Mouse (Mus musculus) brown adipose tissue, adult 24 weeks (tissue): ENCODE data around the gene Lrrc36. TPM values are rescaled to one million over a fixed set of nuclear protein-coding genes. Genes with fewer than 3 reads are reported as not detected.

Source experiments
- H3K27ac ChIP-seq: fragments of 200-500 bp; replicated peaks from 2 replicates; pipeline ENCODE4 v1.5.1; 2012; ENCODE audit warnings: low read depth, mild to moderate bottlenecking, low read length
- H3K4me1 ChIP-seq: fragments of 200-500 bp; 2 replicates; pipeline ENCODE4 v1.6.1; 2012; ENCODE audit warnings: low read length, mixed read lengths; ENCODE audit not compliant: control insufficient read depth, insufficient read depth, insufficient read length
- H3K4me3 ChIP-seq: fragments of 200-500 bp; 2 replicates; pipeline ENCODE4 v1.5.1; 2012; ENCODE audit warnings: low read depth, mild to moderate bottlenecking, low read length, moderate library complexity; ENCODE audit not compliant: insufficient read depth
- polyA plus RNA-seq: library from polyadenylated mRNA; stranded (reverse); fragments of >200 nt; gene quantifications from 2 replicates; pipeline ENCODE4 v1.2.4, GENCODE M21; 2012; ENCODE audit not compliant: missing spikeins, insufficient read depth, insufficient read length

The Lrrc36 gene
- polyA plus RNA-seq, 1 experiment, result 1.0 TPM

GRCm38 (mm10) chr8:105477792-105478191 lies 64.4 kb downstream of the Lrrc36 start:
- no peak overlapping the region for H3K27ac ChIP-seq
- H3K4me3 ChIP-seq, result no peak overlapping the region

GRCm38 (mm10) chr8:105481013-105481412 lies 67.6 kb downstream of the Lrrc36 start:
- Histone ChIP-seq H3K4me1 (peaks cover 8% of the 10 kb centered on the region; the same call in 1 of the 2 replicates), H3K4me3 (no peak overlapping the region), H3K27ac (no peak overlapping the region)

More at GRCm38 (mm10) chr8:105477792-105478191, 64.4 kb downstream of the Lrrc36 start:
- H3K4me1 ChIP-seq, result peaks cover 18% of the 10 kb centered on the region

- no peak overlapping the region for H3K4me3 ChIP-seq
- no peak overlapping the region for H3K27ac ChIP-seq
- peaks cover 8% of the 10 kb centered on the region; the same call in 1 of the 2 replicates for H3K4me1 ChIP-seq
These were observed 68.1 kb downstream of the Lrrc36 start for GRCm38 (mm10) chr8:105481453-105481852.

- no peak overlapping the region for H3K27ac ChIP-seq
- no peak overlapping the region for H3K4me3 ChIP-seq
- H3K4me1 ChIP-seq, result peaks cover 8% of the 10 kb centered on the region; the same call in 1 of the 2 replicates
These were observed 68.8 kb downstream of the Lrrc36 start for GRCm38 (mm10) chr8:105482123-105482522.

DNA sequence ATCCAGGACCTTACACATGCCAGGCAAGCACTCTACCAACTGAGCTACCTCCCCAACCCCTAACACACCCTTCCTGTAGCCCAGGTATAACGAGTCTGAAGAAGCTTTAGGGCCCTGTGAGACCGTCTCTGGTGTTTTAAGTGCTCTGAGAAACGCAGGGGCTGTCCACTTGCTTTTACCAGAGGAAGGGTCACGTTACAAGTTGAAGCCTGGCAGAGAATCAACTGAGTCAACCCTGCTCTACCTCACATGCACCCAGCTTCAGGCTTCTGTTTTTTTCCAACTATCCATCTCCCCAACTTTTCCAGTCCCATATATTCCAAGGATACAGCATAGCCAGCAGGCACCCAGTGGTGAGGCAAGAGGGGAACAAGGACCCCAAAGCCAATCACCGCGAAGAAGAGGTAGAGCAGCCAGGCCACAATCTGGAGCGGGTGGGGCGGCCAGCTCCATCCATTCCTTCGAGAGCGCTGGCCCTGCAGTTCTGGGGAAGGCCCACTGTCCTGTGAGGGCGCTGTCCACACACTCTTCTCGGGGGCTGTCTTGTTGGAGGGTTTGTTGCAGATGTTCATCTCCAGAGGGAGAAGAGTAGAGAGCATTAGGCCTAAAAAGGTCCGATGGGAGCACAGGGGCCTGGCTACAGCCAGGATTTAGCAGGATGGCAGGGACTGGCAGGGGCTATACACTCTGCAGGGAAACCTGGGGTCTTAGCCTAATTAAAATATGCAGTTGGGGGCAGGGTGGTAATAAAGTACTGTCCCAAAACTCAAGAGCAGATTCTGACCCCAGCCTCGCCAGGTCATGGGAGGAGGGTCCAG lies 70.0 kb downstream of the Lrrc36 start:
- peaks cover 8% of the 10 kb centered on the region; the same call in 1 of the 2 replicates for H3K4me1 ChIP-seq
- no peak overlapping the region for H3K4me3 ChIP-seq
- no peak overlapping the region; the same call in 1 of the 2 replicates for H3K27ac ChIP-seq

DNA sequence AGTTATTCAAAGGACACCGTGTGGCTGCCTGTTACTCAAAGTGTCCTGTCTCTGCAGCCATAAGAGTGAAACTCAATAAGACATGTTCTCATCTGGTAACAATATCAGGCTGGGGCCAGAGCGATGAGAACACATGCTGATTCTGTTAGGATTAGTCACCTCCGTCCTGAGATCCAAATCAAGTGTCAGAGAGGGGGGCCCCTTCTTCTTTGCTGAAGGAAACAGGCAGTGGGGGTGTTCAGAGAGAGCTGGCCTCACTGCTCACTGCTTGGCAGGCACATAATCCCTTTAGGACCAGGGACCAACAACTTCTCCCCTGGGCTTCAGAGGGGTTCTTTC lies 70.6 kb downstream of the Lrrc36 start:
- Histone ChIP-seq H3K4me3 (no peak overlapping the region), H3K27ac (peak overlapping the region; percentile 81), H3K4me1 (peaks cover 8% of the 10 kb centered on the region; the same call in 1 of the 2 replicates)

GRCm38 (mm10) chr8:105484392-105484791 lies 71.0 kb downstream of the Lrrc36 start:
- Histone ChIP-seq H3K27ac (peak overlapping the region; percentile 81), H3K4me1 (peaks cover 8% of the 10 kb centered on the region; the same call in 1 of the 2 replicates), H3K4me3 (no peak overlapping the region)

DNA sequence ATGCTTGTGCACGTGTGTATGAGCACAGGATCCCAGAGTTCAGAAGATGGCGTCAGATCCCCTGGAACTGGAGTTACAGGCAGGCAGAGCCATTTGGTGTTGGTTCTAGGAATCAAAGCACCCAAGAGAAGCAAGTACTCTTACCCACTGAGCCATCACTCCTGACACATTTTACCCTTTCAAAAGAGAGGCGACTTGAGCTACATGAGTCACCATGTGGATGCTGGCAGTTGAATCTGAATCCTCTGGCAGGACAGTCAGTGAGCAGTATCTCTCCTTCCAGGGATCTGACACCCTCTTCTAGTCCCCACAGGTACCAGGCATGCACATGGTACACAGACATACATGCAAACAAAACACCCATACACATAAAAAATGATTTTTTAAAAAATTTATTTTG lies 74.7 kb downstream of the Lrrc36 start:
- Histone ChIP-seq H3K4me3 (no peak overlapping the region), H3K4me1 (peaks cover 7% of the 10 kb centered on the region; the same call in 1 of the 2 replicates), H3K27ac (no peak overlapping the region)

DNA sequence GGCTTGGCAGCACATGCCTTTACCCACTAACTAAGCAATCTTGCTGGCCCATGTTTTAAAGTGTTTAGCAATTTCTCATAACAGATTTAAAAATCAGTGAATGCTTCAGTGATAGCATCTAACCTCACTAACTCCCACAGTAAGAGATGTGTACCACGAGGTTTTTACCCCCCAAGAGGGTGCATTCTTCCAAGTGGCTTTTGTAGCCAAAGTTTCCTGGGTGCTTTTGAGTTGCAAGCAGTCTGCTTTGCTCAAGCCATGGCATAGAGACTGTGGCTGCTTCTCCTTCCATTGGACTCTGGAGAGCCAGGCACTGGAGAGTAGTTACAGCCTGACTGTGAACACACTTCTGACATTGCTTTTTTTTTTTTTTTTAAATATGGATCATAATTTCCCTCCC lies 75.9 kb downstream of the Lrrc36 start:
- no peaks in the 10 kb centered on the region for H3K4me1 ChIP-seq
- H3K27ac ChIP-seq, result no peak overlapping the region
- H3K4me3 ChIP-seq, result no peak overlapping the region

DNA sequence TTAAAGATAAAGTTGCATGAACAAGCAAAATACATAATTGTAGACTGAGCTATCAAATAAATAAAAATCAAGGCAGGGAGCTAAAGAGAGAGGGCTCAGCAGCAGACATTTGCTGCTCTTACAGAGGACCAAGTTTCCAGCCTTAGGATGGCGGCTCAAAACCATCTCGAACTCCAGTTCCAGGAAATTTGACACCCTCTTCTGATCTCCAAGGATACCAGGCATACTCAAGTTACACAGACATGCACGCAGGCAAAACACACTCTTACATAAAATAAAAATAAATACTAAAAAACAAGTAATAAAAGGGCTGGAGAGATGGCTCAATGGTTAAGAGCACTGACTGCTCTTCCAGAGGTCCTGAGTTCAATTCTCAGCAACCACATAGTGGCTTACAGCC lies 80.1 kb downstream of the Lrrc36 start:
- Histone ChIP-seq H3K4me3 (no peak overlapping the region), H3K27ac (no peak overlapping the region), H3K4me1 (peaks cover 7% of the 10 kb centered on the region; the same call in 1 of the 2 replicates)

DNA sequence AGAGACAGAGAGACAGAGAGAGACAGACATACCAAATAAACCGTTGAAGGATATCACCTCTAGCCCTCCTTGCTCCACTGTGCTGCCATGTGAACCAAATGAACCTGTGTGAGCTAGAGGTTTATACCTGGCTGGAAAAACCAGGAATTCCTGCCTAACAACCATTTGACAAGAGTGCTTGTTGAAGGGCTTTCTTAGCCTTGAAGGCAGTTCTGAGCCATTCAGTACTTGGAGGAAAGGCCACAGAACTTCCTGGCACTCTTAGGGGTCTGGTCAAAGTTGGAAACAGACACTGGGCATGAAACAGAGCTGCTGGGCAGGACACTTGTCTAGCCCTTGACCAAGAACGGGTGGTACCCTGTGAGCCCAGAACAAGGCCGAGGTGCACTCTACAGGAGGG lies 81.2 kb downstream of the Lrrc36 start:
- H3K27ac ChIP-seq, result no peak overlapping the region
- peaks cover 7% of the 10 kb centered on the region; the same call in 1 of the 2 replicates for H3K4me1 ChIP-seq
- H3K4me3 ChIP-seq, result no peak overlapping the region

DNA sequence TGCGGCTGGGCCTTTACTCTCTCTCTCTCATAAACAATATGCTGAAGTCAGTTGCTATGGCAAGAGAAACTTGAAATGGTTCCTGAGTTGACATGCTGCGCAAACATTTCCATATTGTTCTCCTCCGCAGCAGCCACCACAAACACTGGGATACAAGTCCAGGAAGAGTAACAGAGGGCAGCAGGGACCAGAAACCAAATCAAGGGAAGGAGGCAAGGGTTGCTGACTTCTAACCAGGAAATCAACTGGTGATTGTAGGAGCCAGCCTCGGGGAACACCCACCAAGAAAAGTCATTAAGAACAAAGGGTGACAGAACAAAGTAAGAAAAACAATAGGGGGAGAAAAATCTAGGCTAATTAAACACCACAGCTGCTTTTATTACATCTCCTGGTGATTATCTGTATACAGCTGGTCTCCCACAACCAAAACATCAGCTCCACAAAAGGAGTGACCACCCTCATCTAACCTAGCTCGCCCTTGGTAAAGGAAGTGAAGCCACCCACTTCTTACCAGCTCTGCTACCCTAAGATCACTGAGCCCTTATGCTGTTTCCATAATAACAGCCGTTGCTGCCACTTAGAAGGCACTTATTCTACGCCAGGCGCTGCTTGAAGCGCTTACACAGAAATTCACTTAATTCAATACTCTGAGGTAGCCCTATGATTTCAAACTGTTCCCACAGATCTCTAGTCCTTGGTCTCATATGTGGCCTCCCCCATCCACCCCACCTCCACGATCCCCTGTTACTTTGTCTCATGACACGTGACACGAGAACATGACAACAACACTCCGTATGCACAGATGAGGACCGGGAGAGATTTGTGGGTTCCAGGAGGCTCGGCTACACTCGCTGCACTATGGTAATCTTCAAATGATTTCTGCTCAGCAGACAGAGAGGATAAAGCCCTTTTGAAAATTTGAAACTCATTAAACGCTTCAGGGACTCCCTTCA lies 82.3 kb downstream of the Lrrc36 start:
- H3K4me3 ChIP-seq, result peak overlapping the region; percentile 93
- peaks cover 7% of the 10 kb centered on the region; the same call in 1 of the 2 replicates for H3K4me1 ChIP-seq
- H3K27ac ChIP-seq, result peak overlapping the region; percentile 71

- H3K4me1 ChIP-seq, result peaks cover 7% of the 10 kb centered on the region; the same call in 1 of the 2 replicates
- H3K4me3 ChIP-seq, result peak within 1 kb of the TSS; percentile 93
- H3K27ac ChIP-seq, result peak within 1 kb of the TSS; percentile 71
These were observed 83.2 kb downstream of the Lrrc36 start, which contains the start of gene Zdhhc1 for GRCm38 (mm10) chr8:105496439-105497180. Zdhhc1 (minus strand) TSS chr8:105496902.

- 0 out of 2 replicates have a peak overlapping the region, but pooled peaks have one; percentile 41 for H3K27ac ChIP-seq
- peaks cover 8% of the 10 kb centered on the region; the same call in 1 of the 2 replicates for H3K4me1 ChIP-seq
- H3K4me3 ChIP-seq, result peak overlapping the region; percentile 52
These were observed 86.4 kb downstream of the Lrrc36 start for GRCm38 (mm10) chr8:105499787-105500186.
